Mouse (Mus musculus): ENCODE data around the gene Cwf19l1. TPM values are rescaled to one million over a fixed set of nuclear protein-coding genes. Genes with fewer than 3 reads are reported as not detected.

The Cwf19l1 gene
- polyA plus RNA-seq, 1 experiment from 2014 or later: 40.4 TPM

DNA sequence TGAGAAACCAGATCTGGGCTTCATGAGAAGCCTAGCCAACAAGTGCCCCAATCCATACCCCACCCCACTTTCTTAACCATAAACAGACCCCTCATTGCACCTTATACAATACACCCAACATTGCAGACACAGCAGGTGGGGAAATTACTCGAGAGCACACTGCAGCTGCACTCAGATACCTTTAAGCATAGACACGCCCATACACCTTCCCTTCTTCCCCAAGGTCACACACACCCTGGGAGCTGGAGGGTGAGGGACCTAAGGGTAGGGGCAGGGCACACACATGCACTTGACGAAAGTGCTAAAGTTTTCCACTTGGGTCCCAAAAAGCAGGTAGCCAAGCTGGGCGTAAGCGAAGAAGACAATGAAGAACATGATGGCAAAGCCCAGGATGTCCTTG lies 18.1 kb upstream of the Cwf19l1 start:
- no peak overlapping the region for H3K4me3 ChIP-seq (ENCODE audit: low read depth, low read length)
- H3K27ac ChIP-seq (replicated peaks; ENCODE audit: low read depth, low read length): no peak overlapping the region
- WGBS: 81% methylated on average over 5 of the region's 5 CpGs
- no peak overlapping the region for H3K9ac ChIP-seq (ENCODE audit: low read length)
- H3K9me3 ChIP-seq (ENCODE audit: control insufficient read depth, low read length): no peaks in the 10 kb centered on the region
- H3K36me3 ChIP-seq (ENCODE audit: control insufficient read depth, insufficient read depth, low read length): no peaks in the 10 kb centered on the region
- H3K4me2 ChIP-seq (ENCODE audit: low read depth, severe bottlenecking): no peak overlapping the region
- no peak for ATAC-seq (ENCODE audit: insufficient number of reproducible peaks, low FRiP score, low TSS enrichment, low read depth)
- no peak for DNase-seq (ENCODE audit: low spot score)
- H3K27me3 ChIP-seq (ENCODE audit: control insufficient read depth, insufficient read depth, low read length): no peaks in the 10 kb centered on the region
- no peaks in the 10 kb centered on the region for H3K4me1 ChIP-seq (ENCODE audit: control insufficient read depth, insufficient read depth, low read length)

GRCm38 (mm10) chr19:44148991-44149390 lies 13.3 kb upstream of the Cwf19l1 start:
- H3K4me1 ChIP-seq (ENCODE audit: control insufficient read depth, insufficient read depth, low read length): peaks cover 3% of the 10 kb centered on the region; the same call in 1 of the 2 replicates
- no peaks in the 10 kb centered on the region for H3K9me3 ChIP-seq (ENCODE audit: control insufficient read depth, low read length)
- no peak overlapping the region for H3K27ac ChIP-seq (replicated peaks; ENCODE audit: low read depth, low read length)
- no peaks in the 10 kb centered on the region for H3K36me3 ChIP-seq (ENCODE audit: control insufficient read depth, insufficient read depth, low read length)
- DNase-seq (ENCODE audit: low spot score) (no peak), ATAC-seq (ENCODE audit: insufficient number of reproducible peaks, low FRiP score, low TSS enrichment, low read depth) (no peak)
- H3K27me3 ChIP-seq (ENCODE audit: control insufficient read depth, insufficient read depth, low read length): no peaks in the 10 kb centered on the region
- no peak overlapping the region for H3K4me2 ChIP-seq (ENCODE audit: low read depth, severe bottlenecking)
- no peak overlapping the region for H3K9ac ChIP-seq (ENCODE audit: low read length)
- 77% methylated on average over 2 of the region's 2 CpGs for WGBS
- no peak overlapping the region for H3K4me3 ChIP-seq (ENCODE audit: low read depth, low read length)

DNA sequence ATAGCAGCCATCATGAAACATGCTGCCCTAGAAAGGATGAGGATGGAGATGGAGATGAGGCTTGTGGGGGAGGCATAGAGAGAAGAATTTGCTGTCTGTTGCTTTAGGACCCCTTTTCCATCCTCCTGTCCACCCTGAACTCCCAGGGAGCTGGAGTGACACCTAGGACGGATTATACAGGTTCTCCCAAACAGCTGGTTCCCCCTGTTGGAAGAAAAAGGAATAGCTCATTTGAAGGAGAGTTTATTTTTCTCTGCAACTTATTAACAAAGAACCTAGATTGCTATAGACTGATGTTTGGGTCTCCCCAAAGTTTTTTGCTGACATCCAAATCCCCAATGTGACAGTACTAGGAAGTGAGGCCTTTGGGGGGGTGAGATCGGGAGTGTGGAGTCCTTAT lies 12.7 kb upstream of the Cwf19l1 start:
- DNase-seq (ENCODE audit: low spot score) (no peak), ATAC-seq (ENCODE audit: insufficient number of reproducible peaks, low FRiP score, low TSS enrichment, low read depth) (no peak)
- Histone ChIP-seq H3K4me2 (ENCODE audit: low read depth, severe bottlenecking) (no peak overlapping the region), H3K36me3 (ENCODE audit: control insufficient read depth, insufficient read depth, low read length) (no peaks in the 10 kb centered on the region), H3K4me1 (ENCODE audit: control insufficient read depth, insufficient read depth, low read length) (peaks cover 3% of the 10 kb centered on the region; the same call in 1 of the 2 replicates), H3K9me3 (ENCODE audit: control insufficient read depth, low read length) (no peaks in the 10 kb centered on the region), H3K9ac (ENCODE audit: low read length) (no peak overlapping the region), H3K27ac (replicated peaks; ENCODE audit: low read depth, low read length) (no peak overlapping the region), H3K27me3 (ENCODE audit: control insufficient read depth, insufficient read depth, low read length) (no peaks in the 10 kb centered on the region), H3K4me3 (ENCODE audit: low read depth, low read length) (no peak overlapping the region)
- 25% methylated on average over 2 of the region's 2 CpGs for WGBS

DNA sequence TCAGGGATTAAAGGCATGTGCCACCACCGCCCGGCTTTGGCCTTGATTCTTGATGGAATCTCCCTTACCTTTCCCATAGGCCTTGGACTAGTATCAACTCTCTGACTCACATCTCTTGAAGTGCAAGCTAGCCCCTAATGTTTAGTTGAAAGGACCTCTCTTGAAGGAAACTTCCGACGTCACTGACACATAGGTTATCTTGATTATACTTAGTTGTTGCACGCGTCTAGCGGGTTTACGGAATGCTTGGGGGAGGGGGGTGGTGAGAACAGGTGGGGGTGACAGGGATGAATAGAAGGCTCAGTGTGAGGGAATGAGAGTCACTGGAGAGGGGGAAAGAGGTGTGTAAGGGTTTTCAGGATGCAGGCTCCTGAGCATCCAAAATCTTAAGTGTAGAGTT lies 11.3 kb upstream of the Cwf19l1 start:
- DNase-seq (ENCODE audit: low spot score) (no peak), ATAC-seq (ENCODE audit: insufficient number of reproducible peaks, low FRiP score, low TSS enrichment, low read depth) (no peak)
- H3K27me3 ChIP-seq (ENCODE audit: control insufficient read depth, insufficient read depth, low read length): no peaks in the 10 kb centered on the region
- H3K9me3 ChIP-seq (ENCODE audit: control insufficient read depth, low read length): no peaks in the 10 kb centered on the region
- no peak overlapping the region for H3K4me3 ChIP-seq (ENCODE audit: low read depth, low read length)
- H3K4me1 ChIP-seq (ENCODE audit: control insufficient read depth, insufficient read depth, low read length): peaks cover 3% of the 10 kb centered on the region; the same call in 1 of the 2 replicates
- WGBS: 96% methylated on average over 8 of the region's 8 CpGs
- no peaks in the 10 kb centered on the region; the same call in 1 of the 2 replicates for H3K36me3 ChIP-seq (ENCODE audit: control insufficient read depth, insufficient read depth, low read length)
- no peak overlapping the region for H3K9ac ChIP-seq (ENCODE audit: low read length)
- no peak overlapping the region for H3K27ac ChIP-seq (replicated peaks; ENCODE audit: low read depth, low read length)
- no peak overlapping the region for H3K4me2 ChIP-seq (ENCODE audit: low read depth, severe bottlenecking)

GRCm38 (mm10) chr19:44146568-44146879 lies 10.8 kb upstream of the Cwf19l1 start:
- ATAC-seq (ENCODE audit: insufficient number of reproducible peaks, low FRiP score, low TSS enrichment, low read depth) (0 out of 2 replicates have a peak, but pooled peaks have one; percentile 39), DNase-seq (ENCODE audit: low spot score) (no peak)
- no peaks in the 10 kb centered on the region for H3K9me3 ChIP-seq (ENCODE audit: control insufficient read depth, low read length)
- peaks cover 3% of the 10 kb centered on the region; the same call in 1 of the 2 replicates for H3K4me1 ChIP-seq (ENCODE audit: control insufficient read depth, insufficient read depth, low read length)
- peak overlapping the region; percentile 49 for H3K4me2 ChIP-seq (ENCODE audit: low read depth, severe bottlenecking)
- WGBS: 64% methylated on average over 9 of the region's 9 CpGs
- H3K27me3 ChIP-seq (ENCODE audit: control insufficient read depth, insufficient read depth, low read length): no peaks in the 10 kb centered on the region
- no peak overlapping the region for H3K27ac ChIP-seq (replicated peaks; ENCODE audit: low read depth, low read length)
- peak overlapping the region; percentile 57 for H3K4me3 ChIP-seq (ENCODE audit: low read depth, low read length)
- peaks cover 4% of the 10 kb centered on the region; the same call in 1 of the 2 replicates for H3K36me3 ChIP-seq (ENCODE audit: control insufficient read depth, insufficient read depth, low read length)
- no peak overlapping the region for H3K9ac ChIP-seq (ENCODE audit: low read length)

- peaks cover 4% of the 10 kb centered on the region; the same call in 1 of the 2 replicates for H3K36me3 ChIP-seq (ENCODE audit: control insufficient read depth, insufficient read depth, low read length)
- peak; percentile 88 for DNase-seq (ENCODE audit: low spot score)
- peaks cover 3% of the 10 kb centered on the region; the same call in 1 of the 2 replicates for H3K4me1 ChIP-seq (ENCODE audit: control insufficient read depth, insufficient read depth, low read length)
- H3K4me3 ChIP-seq (ENCODE audit: low read depth, low read length): peak within 1 kb of the TSS; percentile 57
- WGBS: 5% methylated on average over 46 of the region's 46 CpGs
- peak within 1 kb of the TSS; percentile 49 for H3K4me2 ChIP-seq (ENCODE audit: low read depth, severe bottlenecking)
- peak within 1 kb of the TSS; percentile 65 for H3K9ac ChIP-seq (ENCODE audit: low read length)
- ATAC-seq (ENCODE audit: insufficient number of reproducible peaks, low FRiP score, low TSS enrichment, low read depth): peak; percentile 57; the same call in 1 of the 2 replicates
- H3K27me3 ChIP-seq (ENCODE audit: control insufficient read depth, insufficient read depth, low read length): no peaks in the 10 kb centered on the region
- H3K27ac ChIP-seq (replicated peaks; ENCODE audit: low read depth, low read length): no peak within 1 kb of the TSS
- no peaks in the 10 kb centered on the region for H3K9me3 ChIP-seq (ENCODE audit: control insufficient read depth, low read length)
Observed at GRCm38 (mm10) chr19:44145702-44146567, 10.3 kb upstream of the Cwf19l1 start, which contains the start of gene Bloc1s2. Bloc1s2 (minus strand) TSS chr19:44146446.

DNA sequence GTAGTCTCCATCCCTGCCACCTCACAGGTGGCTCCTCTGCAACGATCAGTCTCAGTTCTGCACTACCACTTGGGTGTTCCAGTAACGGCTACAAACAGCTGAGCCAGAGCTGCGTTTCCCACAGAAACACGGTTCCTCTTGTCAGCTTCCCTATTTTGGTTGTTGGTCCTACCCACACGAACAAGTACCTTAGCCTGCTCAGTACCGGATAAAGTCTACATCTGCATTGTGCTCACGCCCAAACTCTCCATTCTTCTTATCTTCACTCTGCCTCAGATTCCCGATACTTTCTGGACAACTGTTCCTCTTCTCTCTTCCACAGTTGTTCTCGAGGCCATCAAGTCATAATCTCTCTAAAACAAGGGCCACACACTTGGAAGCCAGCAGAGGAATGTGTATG lies 8.7 kb upstream of the Cwf19l1 start:
- peaks cover 3% of the 10 kb centered on the region; the same call in 1 of the 2 replicates for H3K4me1 ChIP-seq (ENCODE audit: control insufficient read depth, insufficient read depth, low read length)
- H3K27ac ChIP-seq (replicated peaks; ENCODE audit: low read depth, low read length): no peak overlapping the region
- H3K9me3 ChIP-seq (ENCODE audit: control insufficient read depth, low read length): no peaks in the 10 kb centered on the region
- WGBS: 91% methylated on average over 9 of the region's 9 CpGs
- no peak overlapping the region for H3K4me2 ChIP-seq (ENCODE audit: low read depth, severe bottlenecking)
- no peak overlapping the region for H3K4me3 ChIP-seq (ENCODE audit: low read depth, low read length)
- ATAC-seq (ENCODE audit: insufficient number of reproducible peaks, low FRiP score, low TSS enrichment, low read depth): no peak
- no peak overlapping the region for H3K9ac ChIP-seq (ENCODE audit: low read length)
- H3K27me3 ChIP-seq (ENCODE audit: control insufficient read depth, insufficient read depth, low read length): no peaks in the 10 kb centered on the region
- H3K36me3 ChIP-seq (ENCODE audit: control insufficient read depth, insufficient read depth, low read length): peaks cover 4% of the 10 kb centered on the region; the same call in 1 of the 2 replicates
- no peak for DNase-seq (ENCODE audit: low spot score)

GRCm38 (mm10) chr19:44135960-44136485 lies 347 bp upstream of the Cwf19l1 start:
- Histone ChIP-seq H3K4me2 (ENCODE audit: low read depth, severe bottlenecking) (peak overlapping the region; percentile 43), H3K4me3 (ENCODE audit: low read depth, low read length) (peak overlapping the region; percentile 64; the same call in 1 of the 2 replicates), H3K36me3 (ENCODE audit: control insufficient read depth, insufficient read depth, low read length) (0 out of 2 replicates have a peak, but pooled peaks cover 2% of the 10 kb centered on the region), H3K9me3 (ENCODE audit: control insufficient read depth, low read length) (no peaks in the 10 kb centered on the region), H3K4me1 (ENCODE audit: control insufficient read depth, insufficient read depth, low read length) (0 out of 2 replicates have a peak, but pooled peaks cover 2% of the 10 kb centered on the region), H3K27ac (replicated peaks; ENCODE audit: low read depth, low read length) (no peak overlapping the region; the same call in 1 of the 2 replicates), H3K9ac (ENCODE audit: low read length) (no peak overlapping the region), H3K27me3 (ENCODE audit: control insufficient read depth, insufficient read depth, low read length) (no peaks in the 10 kb centered on the region)
- WGBS: 27% methylated on average over 7 of the region's 7 CpGs
- DNase-seq (ENCODE audit: low spot score) (peak; percentile 26), ATAC-seq (ENCODE audit: insufficient number of reproducible peaks, low FRiP score, low TSS enrichment, low read depth) (no peak)
